Mouse (Mus musculus): Measurements from ENCODE around the gene Diablo.

The Diablo gene

DNA sequence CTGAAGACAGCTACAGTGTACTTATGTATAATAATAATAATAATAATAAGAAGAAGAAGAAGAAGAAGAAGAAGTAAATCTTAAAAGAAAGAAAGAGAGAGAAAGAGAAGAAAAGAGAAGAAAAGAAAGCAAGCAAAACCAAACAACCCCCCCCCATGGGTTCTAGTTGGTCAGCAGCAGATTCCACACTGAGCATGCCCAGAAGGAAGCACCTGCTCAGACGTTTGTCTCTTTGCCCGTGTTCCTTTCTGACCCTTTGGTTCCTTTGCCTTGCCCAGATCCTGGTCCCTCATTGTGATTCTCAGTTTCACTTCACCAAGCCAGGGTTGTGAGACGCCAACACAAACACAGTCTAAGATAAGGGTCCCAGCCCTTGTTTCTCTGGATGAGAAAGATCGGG is 22.0 kb downstream of the Diablo start:
- DNase-seq (ENCODE audit: low read depth, low spot score) = no peak

DNA sequence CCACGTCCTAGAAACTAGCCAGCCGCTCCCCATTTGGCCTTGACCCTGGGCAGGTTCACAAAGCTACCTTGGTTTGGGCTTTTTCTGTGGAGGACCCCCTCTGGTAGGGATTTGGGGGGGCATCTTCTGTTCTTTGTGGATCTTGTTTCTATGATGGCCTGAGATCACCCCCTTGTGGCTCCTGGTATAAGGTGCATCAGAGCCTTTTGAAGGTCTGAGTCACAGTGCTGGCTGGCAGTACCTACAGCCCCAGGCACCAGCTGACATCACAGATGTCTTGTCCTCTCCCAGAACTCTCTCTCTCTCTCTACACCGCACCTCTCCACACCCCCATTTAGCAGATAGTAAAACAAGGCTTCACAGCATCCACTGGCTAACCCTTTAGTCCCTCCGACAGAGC is 24.3 kb downstream of the Diablo start:
- peak; percentile 39 for DNase-seq (ENCODE audit: low read depth, low spot score)

DNA sequence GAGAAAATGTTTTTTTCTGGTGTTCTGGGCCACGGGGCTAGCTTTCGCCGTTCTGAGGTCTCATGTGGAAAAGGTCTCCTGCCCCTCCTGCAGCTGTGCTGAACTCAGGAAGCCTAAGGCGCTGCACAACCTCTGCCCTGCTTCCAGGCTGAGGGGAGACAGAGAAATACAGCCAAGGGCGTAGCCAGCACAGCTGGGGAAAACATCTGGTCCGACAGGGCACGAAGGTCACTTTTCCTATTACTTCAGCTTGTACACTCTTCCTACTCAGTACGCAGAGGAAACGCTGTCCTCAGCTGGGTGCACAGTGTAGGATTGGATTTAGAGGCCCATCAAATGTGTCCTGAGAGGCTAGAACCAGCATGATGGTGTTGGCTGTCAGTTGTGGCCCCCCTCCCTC is 34.0 kb downstream of the Diablo start:
- DNase-seq (ENCODE audit: low read depth, low spot score) = no peak

DNA sequence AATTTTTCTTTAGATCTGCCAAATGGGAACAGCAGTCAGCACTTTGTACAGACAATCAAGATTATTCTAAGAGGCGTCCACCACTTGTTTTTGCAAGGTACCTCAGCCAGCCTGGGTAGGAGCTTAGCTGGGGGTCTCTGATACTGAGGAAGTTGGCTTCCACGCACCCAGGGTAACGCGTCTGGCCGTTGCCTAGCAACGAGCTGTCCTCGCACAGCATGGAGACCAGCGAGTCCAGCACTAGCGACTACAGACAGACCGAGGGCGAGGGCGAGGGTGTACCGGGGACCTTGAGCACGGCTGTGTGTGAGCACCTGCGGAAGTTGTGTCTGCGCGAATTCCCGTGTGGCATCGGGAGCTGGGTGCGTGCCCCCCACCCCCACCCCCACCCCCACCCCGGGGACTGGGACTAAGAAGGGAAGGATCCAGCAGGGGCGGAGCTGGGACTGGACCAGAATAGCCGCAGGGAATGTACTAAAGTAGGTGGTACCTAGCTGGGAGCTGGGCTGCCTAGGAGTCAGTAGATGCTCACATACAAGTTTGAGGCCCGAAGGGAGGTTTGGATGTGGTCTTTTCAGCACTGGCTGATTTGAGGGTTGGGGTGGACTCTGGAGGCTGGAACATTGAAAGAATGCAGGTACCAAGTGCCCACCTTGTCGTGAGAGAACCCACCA is 34.7 kb downstream of the Diablo start, which contains the start of the genes Lrrc43 and Il31:
Gene Lrrc43 (plus strand): TSS at position 194 of the 674 bp plus-strand sequence.
Gene Il31 (minus strand): TSS at position 378 of the 674 bp plus-strand sequence.
- DNase-seq (ENCODE audit: low read depth, low spot score) = no peak

DNA sequence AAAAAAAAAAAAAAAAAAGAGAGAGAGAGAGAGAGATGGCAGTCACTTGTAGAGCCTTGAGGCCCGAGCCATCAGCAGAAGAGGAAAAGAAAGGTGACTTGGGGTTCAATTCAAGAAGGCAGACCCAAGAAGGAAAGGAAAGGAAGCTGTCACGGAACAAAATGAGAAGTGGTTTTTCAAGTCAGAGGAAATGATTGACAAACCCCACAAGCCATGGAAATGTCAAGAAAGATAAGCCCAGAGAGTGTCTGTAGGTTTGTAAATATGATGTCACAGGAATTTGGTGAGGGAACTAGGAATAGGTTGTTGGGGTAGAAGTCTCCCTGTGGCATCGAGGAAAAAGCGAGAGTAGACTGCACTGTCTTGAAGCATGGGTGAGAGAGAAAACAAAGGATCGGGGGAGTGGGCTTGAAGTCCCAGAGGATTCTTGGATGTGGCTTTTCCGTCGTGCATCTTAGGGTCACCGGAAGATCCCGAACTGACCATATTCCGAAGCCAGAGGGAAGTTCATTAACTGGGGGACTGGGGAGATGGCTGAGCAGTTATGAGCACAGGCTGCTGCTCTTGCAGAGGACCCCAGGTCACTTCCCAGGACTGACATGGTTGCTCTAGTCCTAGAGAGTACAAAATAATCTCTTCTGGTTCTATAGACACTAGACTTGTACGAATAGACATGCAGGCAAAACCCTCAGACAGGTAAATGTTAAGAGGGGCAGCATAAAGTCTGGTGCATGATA is 36.1 kb downstream of the Diablo start:
- no peak for DNase-seq (ENCODE audit: low read depth, low spot score)

DNA sequence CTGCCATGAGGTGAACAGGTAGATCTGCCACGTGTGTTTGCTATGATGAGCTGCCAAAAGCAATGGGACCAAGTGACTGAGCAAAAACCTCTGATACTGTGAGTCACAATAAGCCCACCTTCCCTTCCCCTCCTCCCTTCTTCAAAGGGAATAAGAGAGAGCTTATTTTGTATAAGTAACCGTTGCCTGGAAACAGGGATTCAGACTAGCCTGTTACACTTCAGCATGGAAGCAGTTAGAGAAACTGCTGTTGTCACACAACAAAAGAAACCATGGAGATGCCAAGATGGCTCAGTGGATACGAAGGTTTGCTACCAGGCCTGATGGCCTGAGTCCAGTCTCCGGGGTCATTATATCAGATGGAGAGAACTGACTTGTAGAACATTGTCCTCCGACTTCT is 50.2 kb downstream of the Diablo start:
- DNase-seq (ENCODE audit: low read depth, low spot score) = no peak

DNA sequence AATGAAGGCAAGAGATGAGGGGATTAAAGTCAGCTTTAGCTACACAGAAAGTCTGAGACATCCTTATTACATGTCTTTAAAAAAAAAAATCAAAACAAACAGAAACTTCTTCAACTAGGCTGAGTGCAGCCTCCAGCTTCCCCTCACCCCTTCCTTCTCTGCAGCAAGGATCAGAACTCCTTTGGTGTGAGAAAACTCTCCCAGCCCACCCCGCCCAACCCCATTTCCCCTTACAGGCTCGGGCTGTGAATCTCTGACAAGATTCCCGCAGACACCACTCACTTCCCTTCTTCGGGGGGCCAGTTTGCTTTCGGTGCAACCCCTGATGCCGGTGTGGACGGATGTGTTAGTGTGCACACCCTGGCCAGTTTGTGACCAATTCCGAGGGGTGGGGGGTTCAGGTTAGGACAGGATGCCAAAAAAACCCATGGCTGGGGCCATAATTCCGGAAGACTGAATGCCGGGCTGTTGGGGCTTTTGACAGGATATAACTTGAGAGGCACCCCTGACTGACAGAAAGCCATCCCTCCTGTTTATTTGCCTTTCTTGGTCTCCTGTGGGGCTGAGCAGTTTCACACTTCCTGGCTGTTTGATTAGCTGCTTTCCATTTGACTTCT is 53.1 kb downstream of the Diablo start:
- DNase-seq (ENCODE audit: low read depth, low spot score) = no peak

DNA sequence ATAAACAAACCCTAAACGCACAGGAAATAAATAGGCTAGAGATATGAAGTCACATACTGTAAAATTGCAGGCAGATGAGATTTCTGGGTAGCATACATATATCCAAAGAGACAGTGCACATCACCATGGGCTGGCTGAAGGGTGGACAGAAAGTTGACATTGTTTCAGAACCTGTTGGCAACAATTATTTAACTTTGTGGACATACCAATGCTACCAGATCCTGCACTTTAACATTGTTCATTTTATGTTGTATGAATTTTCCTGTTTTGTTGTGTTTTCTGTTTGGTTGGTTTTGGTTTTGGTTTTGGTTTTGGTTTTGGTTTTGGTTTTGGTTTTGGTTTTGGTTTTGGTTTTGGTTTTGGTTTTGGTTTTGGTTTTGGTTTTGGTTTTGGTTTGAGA is 59.3 kb downstream of the Diablo start:
- no peak for DNase-seq (ENCODE audit: low read depth, low spot score)

DNA sequence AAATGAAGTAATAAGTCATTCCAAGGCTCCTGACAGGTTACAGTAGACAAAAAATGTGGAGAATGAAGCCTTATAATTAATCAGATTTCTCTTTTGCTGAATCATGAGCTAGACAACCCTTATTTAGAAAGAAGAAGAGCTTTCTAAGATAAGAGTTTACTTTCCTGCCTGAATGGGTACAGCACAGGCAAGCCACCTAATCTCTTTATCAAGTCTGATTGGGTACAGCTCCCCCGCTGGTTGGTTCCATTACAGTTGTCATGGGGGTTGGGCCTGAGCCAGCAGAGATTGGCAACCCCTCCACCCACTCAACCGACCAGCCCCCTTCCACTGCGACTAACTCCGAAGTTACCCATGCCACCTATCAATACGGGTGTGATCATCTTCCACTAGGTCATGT is 62.6 kb downstream of the Diablo start:
- peak; percentile 17 for DNase-seq (ENCODE audit: low read depth, low spot score)
